Mouse (Mus musculus) monocyte, adult 5-6 weeks (primary cell): ENCODE results near the gene Sppl2b. TPM values are rescaled to one million over a fixed set of nuclear protein-coding genes. Genes with fewer than 3 reads are reported as not detected.
"Not testable (repeated sequence)": the region's sequence is repeated elsewhere in the genome, so short reads cannot be mapped to it uniquely, and the experiment has no call there.

Experiments
- ATAC-seq: fragments of 153-309, 156-312 bp; replicated peaks from 2 replicates; pipeline ENCODE4 v1.8.0; 2017; ENCODE audit warnings: mild to moderate bottlenecking; ENCODE audit not compliant: low TSS enrichment, insufficient number of reproducible peaks, severe bottlenecking, poor library complexity, low FRiP score
- total RNA-seq: library from RNA; stranded (forward); fragments of 200-1000, 200-491, 200-594 nt; gene quantifications from 3 replicates; pipeline ENCODE4 v1.2.3, GENCODE M21; 2017

The Sppl2b gene
- total RNA-seq, 1 experiment from 2014 or later = 8.2 TPM

DNA sequence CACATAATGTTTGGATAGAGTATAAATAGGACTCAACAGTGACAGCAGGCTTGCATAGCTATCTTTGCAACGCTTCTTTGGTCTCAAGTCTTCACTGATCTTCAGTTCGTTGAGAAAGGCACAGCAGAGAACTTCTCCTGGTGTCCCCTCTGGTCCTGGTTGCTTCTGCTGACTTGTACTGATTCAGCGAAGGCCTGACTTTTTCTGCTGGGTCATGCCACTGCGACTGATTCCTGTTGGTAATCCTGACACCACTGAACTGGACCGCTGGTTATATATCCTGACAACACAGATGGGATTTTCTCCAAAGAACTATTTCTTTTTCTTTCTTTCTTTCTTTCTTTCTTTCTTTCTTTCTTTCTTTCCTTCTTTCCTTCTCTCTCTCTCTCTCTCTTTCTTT is 32.5 kb upstream of the Sppl2b start:
- no peak for ATAC-seq

DNA sequence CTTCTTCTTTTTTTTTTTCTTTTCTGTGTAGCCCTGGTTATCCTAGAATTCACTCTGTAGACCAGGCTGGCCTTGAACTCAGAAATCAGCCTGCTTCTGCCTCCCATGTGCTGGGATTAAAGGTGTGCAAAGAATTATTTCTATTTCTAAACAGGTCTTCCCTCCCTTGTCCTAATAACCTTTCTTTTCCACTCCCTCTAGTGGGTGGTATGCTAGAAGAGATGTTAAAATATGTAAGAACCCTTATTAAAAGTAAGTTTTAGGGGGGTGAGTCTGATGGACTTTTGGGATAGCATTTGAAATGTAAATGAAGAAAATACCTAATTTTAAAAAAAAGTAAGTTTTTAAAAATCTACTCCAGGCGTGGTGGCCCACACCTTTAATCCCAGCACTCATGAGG is 31.8 kb upstream of the Sppl2b start:
- no peak for ATAC-seq

DNA sequence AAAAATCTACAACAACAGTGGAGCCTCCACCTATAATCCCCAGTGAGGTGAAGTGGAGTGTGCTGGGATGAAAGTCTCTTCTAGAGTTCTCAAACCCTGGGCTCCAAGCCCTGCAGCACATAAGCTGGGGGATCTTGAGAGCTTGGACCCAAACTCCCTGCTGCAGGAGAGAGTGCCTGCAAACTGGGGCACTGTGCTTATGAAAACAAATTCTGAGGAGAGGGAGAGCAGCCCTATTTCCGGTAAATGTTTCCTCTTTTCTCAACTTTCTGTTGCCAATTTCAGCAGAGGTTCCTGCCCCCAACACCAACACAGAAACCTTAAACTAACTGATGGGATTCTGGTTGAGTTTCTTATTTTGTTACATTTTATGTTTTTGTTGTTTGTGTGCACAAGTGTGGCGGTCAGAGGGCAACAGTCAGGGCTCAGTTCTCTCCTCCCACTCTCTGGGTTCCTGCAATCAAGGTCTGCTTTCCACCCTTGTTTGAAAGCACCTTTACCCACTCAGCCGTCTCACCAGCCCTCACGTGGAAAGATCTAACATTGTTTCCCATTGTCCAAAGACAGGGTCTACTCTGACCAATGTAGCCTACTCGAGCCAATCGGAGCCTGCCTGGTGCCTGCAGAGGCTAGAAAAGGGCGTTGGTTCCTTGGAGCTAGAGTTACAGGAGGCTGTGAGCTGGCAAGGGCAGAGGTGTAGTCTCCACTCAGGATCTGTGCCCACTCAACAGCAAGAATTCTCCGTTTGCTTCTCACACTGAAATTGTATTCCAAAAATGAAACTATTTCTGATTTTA is 31.0 kb upstream of the Sppl2b start:
- no peak for ATAC-seq

DNA sequence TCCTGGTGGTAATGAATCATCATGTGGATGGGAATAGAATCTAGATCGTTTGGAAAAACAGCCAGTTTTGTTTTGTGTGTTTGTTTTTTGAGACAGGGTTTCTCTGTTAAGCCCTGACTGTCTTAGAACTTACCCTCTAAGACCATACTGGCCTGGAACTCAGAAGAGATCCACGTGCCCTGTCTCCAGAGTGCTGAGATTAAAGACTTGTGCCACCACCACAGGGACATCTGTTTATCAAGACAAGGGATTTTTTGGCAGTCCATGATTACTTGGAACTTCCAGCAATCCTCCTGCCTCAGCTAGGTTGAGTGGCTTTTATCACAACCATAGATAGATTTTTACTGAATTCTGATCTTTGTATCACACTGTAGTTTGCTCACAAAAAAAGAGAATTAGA is 30.2 kb upstream of the Sppl2b start:
- no peak for ATAC-seq

DNA sequence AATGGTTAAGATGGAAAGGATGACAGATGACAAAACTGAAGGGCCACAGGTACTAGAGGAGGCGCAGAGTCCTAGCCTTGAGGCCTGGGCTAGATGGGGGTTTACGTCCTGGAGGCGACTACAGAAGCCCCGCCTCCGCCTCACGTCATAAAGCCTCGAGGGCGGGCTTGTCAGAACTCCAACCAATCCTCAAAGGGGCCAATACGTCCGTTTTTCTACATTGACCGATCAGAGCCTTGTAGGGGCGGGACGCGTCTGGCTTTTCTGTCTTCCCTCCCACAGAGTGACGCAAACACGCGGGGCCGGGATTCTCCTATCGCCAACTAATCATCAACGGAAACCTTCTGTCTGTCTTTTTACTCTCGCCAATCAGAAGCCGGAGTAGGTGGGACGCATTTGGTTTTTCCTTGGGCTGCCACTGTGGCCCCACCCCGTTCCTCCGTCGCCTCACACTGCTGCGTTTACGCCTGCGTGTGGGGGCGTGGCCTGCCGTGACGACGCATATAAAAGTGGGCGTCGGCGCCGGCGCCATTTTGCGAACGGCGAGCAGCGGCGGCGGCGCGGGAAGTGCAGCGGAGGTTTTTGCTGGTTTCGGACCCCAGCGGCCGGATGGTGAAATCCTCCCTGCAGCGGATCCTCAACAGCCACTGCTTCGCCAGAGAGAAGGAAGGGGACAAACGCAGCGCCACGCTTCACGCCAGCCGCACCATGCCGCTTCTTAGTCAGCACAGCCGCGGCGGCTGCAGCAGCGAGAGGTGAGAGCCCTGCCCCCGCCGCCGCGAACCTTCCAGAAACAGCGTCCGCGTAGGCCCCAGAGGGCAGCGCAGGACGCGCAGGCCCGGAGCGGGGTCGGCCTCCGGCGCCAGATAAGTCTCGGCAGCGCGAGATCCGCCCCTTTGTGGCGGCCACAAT is 28.7 kb upstream of the Sppl2b start, which contains the start of gene Oaz1:
Gene Oaz1 (plus strand): TSS at position 506 of the 912 bp plus-strand sequence.
- ATAC-seq = peak; percentile 92

DNA sequence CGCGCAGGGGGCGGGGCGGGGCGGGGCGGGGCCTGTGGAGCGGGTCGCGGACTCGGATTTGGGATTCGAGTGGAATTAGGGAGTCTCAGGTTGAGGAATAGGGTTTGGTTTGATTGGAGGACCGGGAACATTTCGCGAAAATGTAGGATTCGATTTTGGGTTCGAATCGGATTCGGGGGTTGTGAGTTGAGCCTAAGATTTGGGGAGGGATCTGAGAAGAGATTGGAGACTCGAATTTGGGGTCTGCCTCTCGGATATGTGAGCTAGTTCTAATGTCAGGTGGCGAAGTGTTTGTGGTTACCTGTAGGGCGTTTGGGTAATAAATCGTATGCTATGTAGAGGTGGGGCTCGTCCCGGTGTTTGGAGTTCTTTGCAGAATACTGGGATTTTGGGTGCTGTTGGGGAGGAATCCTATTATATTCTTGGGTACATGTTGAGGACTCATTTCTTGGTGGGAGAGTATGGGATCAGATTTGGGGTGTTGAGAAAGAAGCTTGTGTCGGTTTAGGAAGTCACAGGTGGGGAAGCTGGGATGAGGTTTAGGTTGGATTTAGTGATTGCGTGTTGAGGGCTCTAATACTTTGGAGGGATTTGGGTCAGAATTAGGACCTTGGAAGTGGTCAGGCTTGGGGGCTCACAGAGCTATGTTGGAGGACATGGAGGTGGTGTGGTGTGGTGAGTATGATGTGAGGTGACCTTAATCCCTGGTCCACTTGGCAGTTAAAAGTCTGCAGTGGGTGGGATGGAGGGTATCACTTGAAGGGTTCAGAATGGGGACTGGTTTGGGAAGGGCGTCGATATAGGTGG is 27.8 kb upstream of the Sppl2b start:
- no peak for ATAC-seq

DNA sequence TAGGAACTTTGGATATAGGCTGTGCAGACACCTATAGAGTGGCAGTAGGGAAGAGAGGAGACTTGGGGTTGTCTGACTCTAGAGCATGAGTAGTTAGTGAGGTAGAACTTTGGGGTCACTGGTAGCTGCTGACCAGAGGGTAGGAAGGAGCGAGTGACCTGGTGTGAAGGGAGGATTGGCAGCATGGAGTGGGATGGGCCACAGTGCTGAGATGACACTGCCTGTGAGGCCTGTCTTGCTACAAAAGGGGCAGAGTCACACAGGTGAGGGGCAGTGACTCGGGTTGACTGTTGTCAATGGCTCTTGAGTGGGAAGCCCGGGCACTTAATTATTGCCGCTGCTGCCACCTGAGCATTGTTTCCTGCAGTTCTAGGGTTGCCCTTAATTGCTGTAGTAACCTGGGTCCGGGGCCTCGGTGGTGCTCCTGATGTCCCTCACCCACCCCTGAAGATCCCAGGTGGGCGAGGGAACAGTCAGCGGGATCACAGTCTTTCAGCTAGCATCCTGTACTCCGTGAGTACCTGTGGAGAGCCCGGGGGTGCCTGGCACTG is 27.1 kb upstream of the Sppl2b start:
- no peak for ATAC-seq

DNA sequence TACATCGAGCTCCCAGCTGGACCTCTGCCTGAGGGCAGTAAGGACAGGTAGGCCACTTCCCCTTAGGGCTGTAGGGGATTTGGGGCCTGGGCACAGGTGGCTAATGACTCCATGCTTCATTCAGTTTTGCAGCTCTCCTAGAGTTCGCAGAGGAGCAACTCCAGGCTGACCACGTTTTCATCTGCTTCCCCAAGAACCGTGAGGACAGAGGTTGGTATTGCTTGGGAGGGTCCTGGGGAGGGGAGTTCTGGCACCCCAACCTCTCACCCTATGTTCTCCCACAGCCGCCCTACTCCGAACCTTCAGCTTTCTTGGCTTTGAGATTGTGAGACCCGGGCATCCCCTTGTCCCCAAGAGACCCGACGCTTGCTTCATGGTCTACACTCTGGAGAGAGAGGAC is 26.5 kb upstream of the Sppl2b start:
- not testable (repeated sequence) for ATAC-seq

DNA sequence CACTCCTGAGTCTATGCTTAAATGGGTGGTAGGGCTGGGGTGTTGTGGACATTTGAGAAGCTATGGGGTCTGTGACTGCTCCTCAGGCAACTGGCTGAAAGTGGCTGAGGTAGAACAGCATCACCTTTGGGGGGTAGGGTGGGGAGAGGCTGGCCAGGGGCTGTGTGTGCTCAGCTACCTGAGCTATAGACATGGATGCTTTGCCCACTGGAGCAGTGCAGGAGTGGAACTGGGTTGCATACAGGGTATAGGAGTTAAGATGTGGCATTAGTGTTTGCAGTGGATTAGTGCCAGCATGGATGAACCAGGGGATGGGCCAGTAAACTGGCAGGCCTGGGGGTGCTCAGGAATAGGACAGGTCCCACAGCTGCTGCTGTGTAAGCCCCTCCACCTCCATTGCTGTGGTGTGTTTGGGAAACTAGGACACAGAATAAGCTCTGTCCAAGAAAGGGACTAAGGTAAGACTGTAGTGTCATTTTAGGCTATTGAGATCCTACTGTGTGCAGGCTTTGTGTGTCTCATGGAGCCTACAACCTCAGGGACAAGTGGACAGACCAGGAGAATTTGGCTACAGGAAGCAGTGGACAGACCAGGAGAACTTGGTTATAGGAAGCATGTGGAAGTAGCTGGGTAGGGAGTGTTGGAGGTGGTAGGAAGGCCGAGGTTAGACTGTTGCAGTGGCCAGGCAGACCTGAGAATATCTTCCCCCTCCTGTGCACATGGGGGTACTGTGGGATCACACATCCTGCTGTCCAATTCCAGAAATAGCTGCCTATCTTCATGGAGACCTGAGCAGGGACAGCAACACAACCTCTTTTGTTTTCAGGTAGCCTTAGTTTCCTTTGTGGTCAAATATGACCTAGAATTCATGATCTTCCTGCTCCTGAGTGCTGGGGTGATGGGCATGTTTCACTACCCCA is 25.5 kb upstream of the Sppl2b start:
- ATAC-seq = no peak

DNA sequence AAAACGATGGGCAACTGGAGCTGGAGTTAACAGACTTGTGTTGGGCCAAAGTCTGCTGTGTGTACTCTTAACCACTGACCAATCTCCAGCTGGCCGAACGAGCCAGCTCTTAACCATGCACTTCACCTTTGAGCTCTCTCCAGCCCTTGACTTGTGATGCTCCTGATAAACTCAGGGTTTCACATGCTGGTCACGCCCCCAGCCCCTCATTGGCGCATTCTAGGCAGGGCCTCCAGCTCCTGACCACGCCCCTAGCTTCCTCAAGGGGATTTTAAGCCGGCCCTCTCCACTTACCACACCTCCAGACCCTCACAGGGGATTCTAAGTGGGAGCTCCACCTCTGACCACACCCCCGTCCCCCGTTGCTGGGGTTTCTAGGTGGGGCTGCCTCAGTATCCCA is 23.9 kb upstream of the Sppl2b start:
- no peak for ATAC-seq

DNA sequence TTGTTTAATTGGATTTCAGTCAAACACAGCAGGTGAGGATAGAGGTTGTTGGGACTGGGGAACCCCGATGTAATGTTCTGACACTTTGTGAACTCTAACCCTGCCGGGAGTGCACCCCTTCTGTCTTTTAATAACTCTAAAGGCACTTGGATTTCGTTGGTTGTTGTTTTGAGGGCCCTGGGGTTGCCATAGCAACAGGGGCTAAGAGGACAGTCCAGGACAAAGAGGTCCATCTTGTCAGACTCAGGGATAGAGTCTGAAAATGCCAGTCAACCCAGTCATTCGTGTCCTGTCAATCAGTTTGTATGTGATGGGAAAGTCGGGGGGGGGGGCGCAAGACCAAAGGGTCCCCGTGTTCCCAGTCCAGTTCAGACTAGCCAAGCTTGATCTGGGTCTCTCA is 22.3 kb upstream of the Sppl2b start:
- ATAC-seq = no peak

DNA sequence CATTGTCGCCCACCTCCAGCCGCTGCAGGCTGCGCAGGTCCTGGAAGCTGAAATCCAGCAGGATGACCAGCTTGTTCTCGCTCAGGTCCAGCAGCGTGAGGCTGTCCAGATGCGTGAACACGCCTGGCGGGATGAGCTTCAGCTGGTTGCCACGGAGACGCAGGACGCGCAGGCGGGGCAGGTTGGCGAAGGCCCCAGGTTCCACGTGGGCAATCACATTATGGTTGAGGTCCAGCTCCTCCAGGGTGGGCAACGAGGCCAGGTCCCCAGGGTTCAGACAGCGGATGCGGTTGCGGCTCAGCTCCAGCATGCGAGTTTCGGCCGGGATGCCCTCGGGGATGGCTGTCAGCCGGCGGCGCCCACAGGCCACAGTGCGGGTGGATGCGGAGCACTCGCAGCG is 19.5 kb upstream of the Sppl2b start:
- ATAC-seq = no peak

DNA sequence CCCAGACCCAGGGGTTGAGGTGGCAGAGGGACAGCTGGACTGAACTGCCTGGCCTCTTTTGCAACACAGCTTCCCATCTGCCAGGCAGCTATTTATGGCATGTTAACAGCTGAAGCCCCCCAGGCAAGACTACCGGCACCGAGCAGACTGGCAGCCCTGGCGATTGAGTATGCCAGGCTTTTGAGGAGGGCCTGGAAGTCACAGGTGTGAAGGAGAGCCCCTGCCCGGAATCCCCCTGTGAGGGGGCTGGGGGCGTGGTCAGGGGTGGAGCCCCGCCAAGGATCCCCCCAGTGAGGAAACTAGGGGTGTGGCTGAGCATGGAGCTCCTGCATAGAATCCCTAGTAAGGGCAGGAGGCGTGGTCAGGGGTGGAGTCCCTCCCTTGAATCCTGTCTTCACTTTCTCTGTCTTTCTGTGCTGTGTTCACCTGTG is 18.1 kb upstream of the Sppl2b start:
- ATAC-seq = no peak

DNA sequence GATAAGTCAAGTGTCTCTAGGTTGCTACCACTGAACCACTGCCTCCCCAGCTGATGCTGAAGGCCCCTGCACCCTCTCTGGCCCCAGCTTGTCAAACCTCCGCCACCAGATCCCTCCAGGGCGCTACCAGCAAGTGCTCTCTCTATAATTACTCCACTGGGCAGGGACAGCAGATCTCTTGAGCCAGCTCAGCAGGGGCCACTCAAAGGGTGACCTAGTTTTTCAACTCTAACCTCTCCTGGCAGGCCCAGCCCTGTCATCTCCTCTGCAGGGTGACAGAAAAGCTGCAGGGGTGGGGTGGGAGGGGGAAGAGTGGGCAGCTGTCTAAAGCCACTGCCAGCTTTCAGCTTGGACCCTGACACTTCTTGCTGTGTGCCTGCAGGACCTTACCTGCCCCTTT is 17.2 kb upstream of the Sppl2b start:
- ATAC-seq = no peak

DNA sequence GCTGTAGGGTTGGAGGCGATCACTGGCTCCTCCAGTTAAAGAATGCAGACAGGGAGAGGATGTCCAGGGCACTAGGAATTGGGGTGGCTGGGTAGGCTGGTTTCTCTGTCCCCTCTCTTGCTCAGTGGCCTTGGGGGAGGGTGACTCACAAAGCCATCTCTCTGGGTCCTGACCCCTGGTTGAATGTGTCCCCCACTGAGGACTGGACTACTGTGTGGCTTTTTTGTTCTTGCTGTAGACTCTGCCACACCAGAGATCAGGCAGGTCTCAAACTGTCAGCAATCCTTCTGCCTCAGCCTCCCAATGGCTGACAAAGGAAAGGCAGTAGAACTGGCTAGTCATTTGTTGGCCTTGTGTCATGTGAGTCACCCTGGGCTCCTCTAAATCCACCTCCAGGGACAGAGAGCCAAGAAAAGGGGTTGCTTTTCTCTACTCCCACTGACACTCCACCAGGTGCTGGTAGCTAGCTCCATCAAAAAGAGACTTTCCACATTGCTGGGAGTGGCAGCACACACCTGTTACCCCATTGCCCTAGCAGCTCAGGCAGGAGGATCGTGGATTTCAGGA is 16.6 kb upstream of the Sppl2b start:
- no peak for ATAC-seq

DNA sequence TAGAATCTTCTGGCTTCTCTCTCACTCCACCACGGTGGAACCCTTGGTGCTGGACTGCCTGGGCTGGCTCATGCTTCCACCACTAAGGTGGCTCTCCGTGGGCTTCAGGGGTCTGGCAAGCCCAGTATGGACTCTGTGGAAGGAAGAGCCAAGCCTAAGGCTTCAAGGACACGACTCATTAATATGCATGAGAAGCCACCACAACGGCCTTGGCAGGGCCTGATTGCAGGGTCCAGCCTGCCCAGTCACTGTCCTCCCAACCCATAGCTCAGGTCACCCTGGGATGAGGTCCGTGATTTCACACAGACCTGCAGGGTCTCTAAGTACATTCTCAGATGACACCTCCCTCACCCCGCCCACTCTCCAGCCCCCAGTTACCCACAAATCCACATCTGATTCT is 15.2 kb upstream of the Sppl2b start:
- no peak for ATAC-seq

DNA sequence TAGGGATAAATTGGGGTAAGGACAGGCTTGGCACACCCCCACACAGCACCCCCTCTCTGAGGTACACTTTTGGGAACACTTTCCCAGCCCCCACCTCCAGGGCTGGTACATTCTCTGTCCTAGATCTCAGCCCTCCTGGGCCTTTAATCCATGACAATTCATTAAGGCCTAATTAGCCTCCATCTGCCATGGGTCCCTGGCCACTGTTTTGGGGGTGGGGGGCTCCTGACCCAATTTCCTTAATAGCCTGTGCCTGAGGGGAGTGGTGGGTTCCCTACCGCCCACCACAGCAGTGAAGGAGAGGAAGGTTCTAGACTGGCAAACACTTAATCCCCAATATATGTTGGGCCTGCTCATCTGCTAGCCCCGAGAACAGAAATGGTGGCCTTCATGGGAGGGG is 13.4 kb upstream of the Sppl2b start:
- ATAC-seq = no peak

DNA sequence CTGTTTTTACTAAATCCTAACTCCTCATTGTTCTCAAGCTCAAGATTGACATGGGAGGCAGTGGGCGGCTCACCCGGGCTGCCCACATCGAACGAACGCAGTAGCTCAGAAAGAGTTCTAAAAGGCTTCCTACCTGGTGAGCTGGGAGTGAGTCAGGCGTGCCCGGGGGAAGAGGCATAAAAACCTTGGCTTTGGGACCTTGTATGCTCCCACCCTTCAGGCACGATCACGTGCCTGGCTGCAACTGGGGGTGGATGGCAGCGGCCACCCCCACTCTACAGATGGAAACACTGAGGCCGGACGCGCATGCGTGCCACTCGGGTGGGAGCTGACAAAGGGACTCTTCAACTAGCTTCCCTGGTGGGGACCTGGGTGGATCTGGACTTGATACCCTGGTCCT is 12.7 kb upstream of the Sppl2b start:
- no peak for ATAC-seq
